Mouse (Mus musculus): ENCODE data around the gene Tdrd3.

DNA sequence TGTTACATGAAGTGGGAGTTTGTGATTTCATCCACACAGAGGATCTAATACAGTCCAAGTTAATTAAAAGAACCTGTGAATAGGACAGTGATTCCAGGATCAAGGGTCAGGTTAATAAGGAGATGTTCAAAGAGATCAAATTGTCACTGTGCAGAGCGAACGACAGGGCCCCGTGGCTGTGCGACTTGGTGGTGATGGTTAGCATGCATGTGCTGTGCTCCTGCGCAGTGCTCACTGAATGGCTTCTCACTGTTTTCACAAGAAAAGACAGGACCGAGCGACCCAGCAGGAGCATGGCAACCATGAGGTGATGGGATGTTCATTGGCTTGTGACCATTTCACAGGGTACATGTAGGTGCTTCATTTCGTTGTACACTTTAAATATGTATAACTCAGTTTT is 115.4 kb downstream of the Tdrd3 start:
- TF ChIP-seq POLR2A (IDR thresholded peaks at IDR 0.05; ENCODE audit: low read depth, low read length), result no peak
- no peak for TF ChIP-seq CTCF (IDR thresholded peaks at IDR 0.05; ENCODE audit: extremely low read depth, insufficient read depth, insufficient read length, insufficient replicate concordance)
